Mouse (Mus musculus): ENCODE measurements at regions not wholly inside any gene's neighbourhood (a gene's known extent, or its start where the extent isn't known, plus 50 kb on each side); places are given as distances from the start of the nearest gene placed in this dataset.
"Not testable (repeated sequence)": the region's sequence is repeated elsewhere in the genome, so short reads cannot be mapped to it uniquely, and the experiment has no call there.

- no peak for DNase-seq
These were observed 145.7 kb upstream of the Mocs1 start for GRCm38 (mm10) chr17:49282498-49282897.

- DNase-seq = no peak
These were observed 144.7 kb upstream of the Mocs1 start for GRCm38 (mm10) chr17:49283491-49283890.

GRCm38 (mm10) chr17:49291636-49292035, 136.5 kb upstream of the Mocs1 start:
- no peak for DNase-seq

- DNase-seq = no peak
These were observed 123.7 kb upstream of the Mocs1 start for GRCm38 (mm10) chr17:49304461-49304860.

- no peak for DNase-seq
These were observed 123.0 kb upstream of the Mocs1 start for GRCm38 (mm10) chr17:49305116-49305515.

- DNase-seq = peak in 1 of 2 experiments; percentile 14
These were observed 119.1 kb upstream of the Mocs1 start for GRCm38 (mm10) chr17:49309079-49309478.

- no peak for DNase-seq
These were observed 114.0 kb upstream of the Mocs1 start for GRCm38 (mm10) chr17:49314196-49314595.

GRCm38 (mm10) chr17:49327524-49327923, 100.6 kb upstream of the Mocs1 start:
- no peak for DNase-seq

GRCm38 (mm10) chr17:49335318-49335717, 92.8 kb upstream of the Mocs1 start:
- DNase-seq = no peak

- no peak for DNase-seq
These were observed 90.3 kb upstream of the Mocs1 start for GRCm38 (mm10) chr17:49337881-49338280.

- DNase-seq = no peak
These were observed 85.5 kb upstream of the Mocs1 start for GRCm38 (mm10) chr17:49342636-49343035.

GRCm38 (mm10) chr17:49346701-49347100, 81.5 kb upstream of the Mocs1 start:
- no peak for DNase-seq

- DNase-seq = no peak
These were observed 78.8 kb upstream of the Mocs1 start for GRCm38 (mm10) chr17:49349328-49349727.

- no peak for DNase-seq
These were observed 69.0 kb upstream of the Mocs1 start for GRCm38 (mm10) chr17:49359212-49359611.

- DNase-seq = not testable (repeated sequence)
These were observed 67.9 kb upstream of the Mocs1 start for GRCm38 (mm10) chr17:49360251-49360650.

GRCm38 (mm10) chr17:49367791-49368190, 60.4 kb upstream of the Mocs1 start:
- DNase-seq = no peak

- DNase-seq = no peak
These were observed 59.5 kb upstream of the Mocs1 start for GRCm38 (mm10) chr17:49368476-49369269.

- DNase-seq = no peak
These were observed 50.5 kb upstream of the Mocs1 start for GRCm38 (mm10) chr17:49377626-49378025.

Data from cerebellum, adult 18-20 months (tissue).